Mouse (Mus musculus) kidney, postnatal 4 days (tissue): ENCODE data around the gene Fam219b.

Experiments
- DNase-seq, 2 experiments: peaks; one replicate each; pipeline ENCODE4 v3.0.0; 2021; ENCODE audit warnings: mixed read lengths in 2 of 2

Gene Fam219b

DNA sequence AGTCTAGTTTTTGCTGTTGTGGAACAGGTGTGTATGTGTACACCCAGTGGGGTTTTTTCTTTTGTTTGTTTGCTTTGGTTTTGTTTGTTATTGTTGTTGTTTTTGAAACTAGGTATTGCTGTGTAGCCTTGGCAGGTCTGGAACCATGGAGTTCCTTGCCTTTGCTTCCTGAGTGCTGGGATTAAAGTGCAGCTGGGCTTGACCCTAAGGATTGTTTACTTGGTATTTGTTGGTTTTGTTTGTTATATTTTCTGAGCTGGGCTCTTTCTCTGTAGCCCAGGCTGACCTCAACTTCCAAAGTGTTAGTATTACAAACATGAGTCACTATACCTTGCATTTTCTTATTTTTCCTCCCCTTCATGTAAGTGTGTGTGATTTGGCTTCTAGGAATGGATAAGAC, 10.9 kb upstream of the Fam219b start:
- no peak for DNase-seq

GRCm38 (mm10) chr9:57531946-57532345, 5.4 kb upstream of the Fam219b start:
- DNase-seq = peak in 1 of 2 experiments; percentile 2

GRCm38 (mm10) chr9:57536362-57536761, 966 bp upstream of the Fam219b start:
- DNase-seq = no peak

DNA sequence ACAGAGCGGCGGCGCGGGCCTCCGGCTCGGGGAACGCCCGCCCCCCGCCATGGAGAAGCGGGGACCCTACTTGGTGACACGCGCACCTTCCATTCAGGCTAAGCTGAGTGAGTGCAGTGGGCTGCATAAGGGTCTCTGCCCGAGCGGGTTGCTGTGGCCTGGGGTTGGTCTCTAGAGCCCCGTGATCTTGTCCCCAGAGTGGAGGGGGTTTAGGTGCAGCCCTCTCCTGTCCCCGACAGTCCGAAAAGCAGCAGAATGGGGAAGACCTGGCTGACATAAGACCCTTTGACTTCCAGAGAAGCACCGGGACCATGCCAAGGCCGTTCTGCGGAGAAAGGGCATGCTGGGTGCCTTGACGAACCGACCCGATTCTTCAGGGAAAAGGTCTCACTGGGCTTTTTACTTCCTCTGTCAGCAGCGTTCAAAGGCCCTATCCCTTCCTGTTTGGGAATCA, 427 bp downstream of the Fam219b start:
- no peak for DNase-seq

DNA sequence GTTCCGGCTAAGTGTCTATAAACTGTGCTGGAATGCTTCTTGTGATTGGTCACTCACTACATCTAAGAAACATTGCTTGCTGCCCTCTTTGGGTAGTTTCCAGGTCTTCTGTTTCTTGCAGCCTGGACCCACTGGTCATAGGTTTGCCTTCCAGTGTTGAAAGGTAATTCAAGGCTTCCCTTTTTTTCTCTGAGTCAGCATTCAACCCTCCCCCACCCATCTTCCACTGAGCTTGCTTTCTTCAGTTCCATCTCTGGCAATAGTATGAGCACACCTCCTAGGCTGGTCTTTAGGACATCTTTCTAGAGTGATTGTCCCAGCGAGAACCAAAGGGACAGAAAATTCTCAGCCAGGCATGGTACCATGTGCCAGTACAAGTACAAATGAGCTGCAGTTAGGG, 2.2 kb downstream of the Fam219b start:
- no peak for DNase-seq

DNA sequence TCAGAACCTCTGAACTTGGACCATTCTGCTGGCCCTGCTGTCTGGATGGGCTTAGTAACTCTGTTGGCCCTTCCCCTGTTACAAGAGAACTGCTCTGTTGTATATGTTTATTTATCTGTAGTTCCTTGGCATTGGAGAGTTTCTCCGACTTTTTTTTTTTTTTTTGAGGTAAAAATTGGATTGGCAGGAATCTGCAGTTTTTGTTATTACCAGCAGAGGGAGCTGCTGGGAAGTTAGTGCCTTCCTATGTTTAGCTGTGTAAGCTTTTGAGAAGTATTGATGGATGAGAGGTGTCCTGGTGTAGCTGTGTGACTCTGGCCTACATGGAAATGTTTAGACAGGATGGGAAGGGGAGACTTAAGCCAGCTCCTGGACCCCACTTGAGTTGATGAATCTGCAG, 4.0 kb downstream of the Fam219b start:
- peak; percentile 64 to 70 for DNase-seq

DNA sequence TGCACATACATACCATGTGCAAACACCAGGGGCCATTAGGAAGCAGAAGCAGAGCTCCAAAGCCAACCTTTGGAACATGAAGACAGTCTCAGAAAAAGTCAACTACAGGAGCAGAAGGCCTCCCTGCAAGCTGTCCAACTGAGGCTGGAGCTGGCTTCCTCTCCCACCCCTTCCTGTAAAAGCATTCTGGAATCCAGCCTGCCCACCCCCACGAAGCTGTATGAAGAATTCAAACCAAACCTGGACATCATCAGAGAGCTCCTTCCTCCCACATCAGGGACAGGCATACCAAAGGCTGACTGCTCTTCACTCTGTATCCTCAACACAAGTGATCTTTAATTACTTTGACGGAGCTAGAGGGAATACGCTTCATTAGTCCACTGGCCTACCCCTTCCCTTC, 6.6 kb downstream of the Fam219b start:
- DNase-seq = no peak

GRCm38 (mm10) chr9:57547287-57547686, 10.0 kb downstream of the Fam219b start:
- DNase-seq = no peak

- no peak for DNase-seq
Observed at GRCm38 (mm10) chr9:57547869-57548268, 10.5 kb downstream of the Fam219b start.

DNA sequence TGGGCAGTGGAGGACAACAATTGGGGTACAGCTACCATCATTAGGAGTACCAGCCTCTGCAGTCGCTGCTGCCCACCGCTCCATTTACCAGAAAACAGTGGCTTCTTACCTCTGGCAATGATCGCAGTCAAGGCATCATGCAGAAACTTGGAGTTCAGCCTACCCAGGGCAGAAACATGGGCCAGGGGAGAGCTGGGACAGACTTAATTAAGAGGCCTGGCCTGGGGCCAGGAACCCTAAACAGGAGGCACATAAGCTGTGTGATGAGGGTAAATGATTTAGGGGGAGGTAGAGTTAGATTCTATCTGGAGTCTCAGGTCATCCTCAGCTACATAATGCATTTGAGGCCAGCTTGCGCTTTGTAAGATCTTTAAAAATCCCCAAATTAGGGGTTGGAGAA, 11.9 kb downstream of the Fam219b start:
- no peak for DNase-seq

DNA sequence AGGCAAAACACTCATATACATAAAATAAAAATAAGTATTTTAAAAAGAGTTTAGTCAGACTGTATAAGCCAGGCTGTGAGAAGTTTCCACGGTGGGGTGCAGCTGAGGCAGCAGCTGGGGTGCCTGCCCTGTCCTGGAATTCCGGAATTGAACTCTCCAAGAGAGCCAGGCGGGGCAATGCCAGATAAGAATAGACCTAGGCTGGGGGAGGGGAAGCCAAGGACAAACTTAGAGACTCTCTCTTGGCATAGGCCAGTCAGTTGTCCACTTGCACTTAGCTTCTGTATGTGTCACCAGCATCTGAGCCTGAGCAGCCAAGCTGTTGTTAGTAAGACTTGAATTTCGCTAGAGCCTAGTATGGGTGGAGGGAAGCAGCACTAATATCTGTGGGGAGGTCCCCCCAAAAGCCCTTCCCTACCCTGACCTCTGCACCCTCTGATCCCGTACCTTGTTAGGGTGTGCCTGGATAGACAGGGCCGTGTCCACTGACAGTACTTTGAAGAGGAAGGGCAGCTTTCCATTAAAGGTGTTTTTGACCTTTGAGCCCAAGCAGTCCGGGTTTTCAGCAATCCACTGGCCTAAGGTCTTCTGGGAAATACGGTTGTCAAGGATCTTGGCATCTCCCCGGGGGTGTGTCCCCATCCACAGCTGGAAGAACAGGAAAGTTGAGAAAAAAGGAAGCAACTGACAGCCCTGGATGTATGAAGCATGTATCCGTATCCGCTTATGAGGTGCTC, 13.0 kb downstream of the Fam219b start:
- no peak for DNase-seq

- DNase-seq = peak; percentile 83 to 84
Observed at GRCm38 (mm10) chr9:57552139-57552887, 15.0 kb downstream of the Fam219b start, which contains the start of gene Mpi. TSS of gene Mpi (minus strand) at chr9:57552763.

DNA sequence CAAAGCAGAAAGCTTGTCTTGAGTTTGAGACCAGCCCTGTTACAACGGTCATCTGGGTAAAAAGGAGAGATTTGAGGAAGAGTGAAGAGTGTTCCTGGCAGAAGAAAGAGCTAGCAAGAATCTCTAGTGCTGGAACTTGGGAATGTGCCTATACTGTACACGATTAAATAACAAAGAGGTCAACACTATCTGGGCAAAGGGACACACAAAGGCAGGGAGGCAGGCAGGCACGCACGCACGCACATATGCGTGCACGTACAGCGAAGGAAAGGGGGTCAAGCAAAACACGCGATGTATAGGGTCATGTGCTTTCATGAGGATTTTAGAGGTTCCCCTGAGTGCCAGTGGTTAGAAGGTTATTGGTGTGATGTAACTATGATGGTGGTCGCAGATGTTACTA, 15.8 kb downstream of the Fam219b start:
- DNase-seq = no peak

- no peak for DNase-seq
Observed at GRCm38 (mm10) chr9:57554753-57555152, 17.4 kb downstream of the Fam219b start.

DNA sequence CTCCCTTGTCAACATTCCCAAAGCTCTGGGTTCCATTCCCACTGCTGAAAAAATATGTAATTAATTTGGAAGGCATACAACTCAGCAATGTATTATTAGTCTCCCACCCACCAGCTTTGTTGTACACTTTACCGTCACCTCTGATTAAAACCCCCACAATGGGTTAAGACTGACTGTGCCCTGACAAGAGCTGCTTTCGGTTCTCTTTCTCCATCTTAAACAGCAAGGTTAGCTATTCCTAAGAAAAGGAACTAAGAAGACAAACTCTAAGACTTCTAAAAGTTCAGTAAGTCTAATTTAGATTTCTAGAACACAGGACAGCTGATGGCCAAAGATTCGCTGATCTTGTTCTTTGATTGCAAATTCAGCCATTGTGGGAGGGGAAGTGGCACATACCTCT, 19.9 kb downstream of the Fam219b start:
- DNase-seq = no peak

- no peak for DNase-seq
Observed at GRCm38 (mm10) chr9:57558625-57559024, 21.3 kb downstream of the Fam219b start.

GRCm38 (mm10) chr9:57559568-57559967, 22.2 kb downstream of the Fam219b start:
- DNase-seq = no peak

DNA sequence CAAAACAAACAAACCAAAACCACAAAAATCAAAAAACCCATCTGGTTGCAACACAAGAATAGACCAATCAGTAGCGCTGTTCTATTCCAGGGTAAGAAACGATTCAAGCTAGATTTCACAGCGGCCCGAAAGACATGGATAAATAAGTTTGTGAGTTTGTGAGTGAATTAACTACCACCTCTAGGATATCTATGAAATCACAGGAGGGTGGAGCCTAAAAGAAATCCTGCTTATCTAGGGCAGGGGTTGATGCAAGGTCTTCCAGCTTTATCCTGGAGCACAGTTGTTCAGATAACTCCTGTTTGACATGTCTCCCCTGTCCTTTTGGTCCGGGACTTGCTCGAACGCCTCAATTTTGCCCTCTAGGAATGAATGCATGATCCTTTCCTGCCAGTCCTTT, 22.9 kb downstream of the Fam219b start:
- no peak for DNase-seq

DNA sequence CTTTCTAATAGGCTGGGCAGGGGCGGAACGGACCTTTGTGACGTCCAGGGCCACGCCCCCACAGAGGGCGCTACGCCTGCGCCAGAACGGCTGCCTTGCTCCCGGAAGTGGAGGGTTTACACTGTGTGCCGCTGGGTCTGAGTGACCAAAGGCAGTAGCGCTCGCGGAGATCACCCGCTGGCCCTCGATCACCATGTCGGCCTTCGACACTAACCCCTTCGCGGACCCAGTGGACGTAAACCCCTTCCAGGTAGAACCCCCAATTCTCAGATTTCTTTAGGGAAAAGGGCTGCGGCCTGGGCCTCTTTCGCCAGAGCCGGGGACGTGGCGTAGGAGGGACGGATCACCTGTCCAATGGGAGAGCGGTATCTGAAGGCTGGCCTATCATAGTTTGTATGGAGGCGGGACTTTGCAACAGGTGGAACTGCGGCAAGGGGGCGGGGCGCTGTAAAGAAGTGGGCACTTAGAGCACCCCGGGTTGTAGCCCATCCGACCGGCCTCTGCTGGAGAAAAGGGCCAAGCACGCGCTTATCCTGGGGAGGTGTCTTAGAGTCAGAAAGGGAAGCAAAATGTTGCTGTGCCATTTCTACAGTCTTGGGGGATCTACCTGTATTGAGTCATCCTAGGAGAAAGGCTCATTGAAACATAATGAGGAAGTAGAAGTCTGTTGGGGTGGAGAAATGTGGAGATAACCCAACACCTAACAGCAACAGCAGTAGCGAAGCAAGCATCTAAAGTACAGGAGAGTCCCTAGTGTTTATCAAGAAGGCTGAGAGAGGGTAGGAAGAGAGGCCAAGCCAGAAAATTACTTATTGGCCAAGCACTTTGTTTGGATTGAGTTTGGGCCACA, 23.8 kb downstream of the Fam219b start, which contains the start of gene Scamp2:
Gene Scamp2, plus strand, starts transcription at position 83 of the 850 bp plus-strand sequence.
- DNase-seq = peak; percentile 95 to 97

DNA sequence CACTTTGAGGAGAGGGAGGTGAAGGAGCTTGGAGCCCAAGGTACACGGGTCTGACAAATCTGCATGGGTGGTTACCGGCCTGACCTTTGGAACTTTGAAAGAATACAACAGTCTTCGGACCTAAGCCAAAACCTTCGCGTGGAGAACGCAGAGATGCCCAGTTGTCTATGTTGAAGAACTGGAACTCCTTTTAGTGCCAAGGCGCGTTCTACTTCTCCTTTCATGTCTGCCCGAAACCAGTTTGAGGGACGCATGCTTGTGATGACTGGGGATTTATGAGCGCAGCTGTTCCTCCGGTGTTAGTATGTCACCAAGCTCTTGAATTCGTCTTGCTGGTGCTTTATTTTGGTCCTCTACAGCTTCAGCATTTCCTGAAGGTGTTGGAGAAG, 24.4 kb downstream of the Fam219b start:
- no peak for DNase-seq

DNA sequence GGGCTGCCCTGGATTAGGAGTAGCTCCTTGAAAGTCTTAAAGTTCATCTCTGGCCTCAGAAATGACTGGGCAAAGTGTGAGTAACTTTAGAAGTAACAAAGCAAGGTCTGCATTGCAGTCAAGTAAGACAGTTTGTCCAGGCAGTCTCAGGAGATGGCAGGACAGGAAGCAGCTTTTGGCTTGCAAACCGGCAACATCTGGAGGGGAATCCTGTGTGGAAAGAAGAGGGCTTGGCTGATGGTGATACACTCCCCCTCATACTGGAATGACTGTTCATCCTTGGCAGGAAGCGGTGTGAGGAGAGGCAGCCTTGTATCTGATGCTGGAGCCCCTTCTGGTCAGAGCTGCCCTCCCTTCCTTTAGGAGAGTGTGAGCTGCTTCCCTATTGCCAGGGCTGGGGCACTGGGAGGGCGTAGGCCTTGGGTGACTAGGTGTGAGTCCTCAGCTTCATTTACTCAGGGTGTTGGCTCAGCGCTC, 25.6 kb downstream of the Fam219b start:
- DNase-seq = peak; percentile 57 to 71

DNA sequence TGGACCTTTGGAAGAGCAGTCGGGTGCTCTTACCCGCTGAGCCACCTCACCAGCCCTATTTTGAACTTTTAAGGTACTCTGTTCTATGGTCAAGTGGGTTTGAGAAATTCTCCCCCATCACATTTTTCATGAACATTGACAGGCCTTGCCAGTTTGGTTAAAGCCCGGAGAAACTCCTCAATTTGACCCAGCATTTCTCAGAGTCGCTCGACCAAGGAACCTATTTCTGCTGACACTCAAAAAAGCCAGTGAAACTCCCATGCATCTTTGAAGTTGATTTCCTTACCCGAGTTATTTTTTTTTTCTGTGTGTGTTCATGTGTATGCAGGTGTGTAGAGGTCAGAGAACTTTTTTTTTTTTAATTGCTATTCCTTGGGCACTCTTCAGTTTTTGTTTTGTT, 27.3 kb downstream of the Fam219b start:
- DNase-seq = no peak

DNA sequence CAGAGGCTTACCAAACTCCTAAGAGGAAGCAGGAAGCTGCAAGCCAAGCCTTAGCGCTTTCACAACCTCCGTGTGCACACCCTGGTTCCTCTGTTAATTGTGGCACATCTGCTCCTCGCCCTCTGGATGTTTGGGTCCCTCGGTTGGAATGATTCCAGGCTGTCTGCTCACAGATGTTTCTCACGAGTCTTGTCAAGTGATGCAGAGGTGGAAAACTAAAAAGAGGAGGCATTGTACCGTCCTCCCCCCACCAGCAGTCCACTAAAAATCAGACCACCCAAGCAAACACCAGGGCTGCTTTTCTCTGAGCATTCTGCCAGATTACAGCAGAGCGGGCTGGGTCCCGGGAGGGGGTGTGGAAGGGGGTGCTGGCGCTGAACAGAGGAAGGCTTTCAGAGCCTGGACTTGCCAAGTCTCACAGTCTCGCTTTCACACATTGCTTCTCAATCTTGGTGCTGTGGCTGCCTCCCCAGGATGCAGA, 28.5 kb downstream of the Fam219b start:
- peak; percentile 39 to 55 for DNase-seq
